Mouse (Mus musculus): ENCODE measurements around the gene Slc13a3.

Slc13a3 gene

DNA sequence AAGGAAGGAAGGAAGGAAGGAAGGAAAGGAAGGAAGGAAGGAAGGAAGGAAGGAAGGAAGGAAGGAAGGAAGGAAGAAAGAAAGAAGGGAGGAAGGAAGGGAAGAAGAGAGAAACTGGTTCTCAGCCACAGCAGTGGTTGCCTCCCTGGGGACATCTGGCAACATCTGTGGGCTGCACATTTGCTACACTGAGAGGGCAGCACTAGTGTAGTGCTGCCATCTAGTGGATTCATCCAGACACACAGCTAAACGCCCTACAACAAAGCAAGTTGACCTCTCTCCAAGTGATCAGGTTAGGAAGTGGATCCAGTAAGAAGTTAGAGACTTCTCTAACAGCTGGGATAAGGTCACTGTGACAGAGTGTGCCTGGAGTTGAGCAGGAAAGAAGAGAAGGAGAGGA is 112.2 kb downstream of the Slc13a3 start:
- DNase-seq: peak; percentile 67
